Mouse (Mus musculus) heart, postnatal 25 days (tissue): ENCODE data around the gene Adk. TPM values are rescaled to one million over a fixed set of nuclear protein-coding genes. Genes with fewer than 3 reads are reported as not detected.
"Not testable (repeated sequence)": the region's sequence is repeated elsewhere in the genome, so short reads cannot be mapped to it uniquely, and the experiment has no call there.

Experiments used
- DNase-seq: peaks from one replicate; pipeline ENCODE4 v3.0.0; 2022; ENCODE audit warnings: low spot score
- intact Hi-C: fragments of 180-260 bp; cut with DNase I; formaldehyde crosslinking; loops from one replicate; pipeline ENCODE4 v1.15.1; 2025
- total RNA-seq, 2 experiments: library from RNA; stranded (reverse); gene quantifications; 2 replicates each; pipeline ENCODE4 v1.2.3; 2021

Adk gene
- total RNA-seq, 2 experiments from 2014 or later, result 236 to 274 TPM

- intact Hi-C loops, result no loop called here
- no peak for DNase-seq
Measured at GRCm38 (mm10) chr14:21090930-21091486, 38.6 kb downstream of the Adk start.

- intact Hi-C loops, DNase-seq: not testable (repeated sequence)
Measured at GRCm38 (mm10) chr14:21094161-21094560, 41.8 kb downstream of the Adk start.

- intact Hi-C loops, result no loop called here
Measured at GRCm38 (mm10) chr14:21096279-21096678, 43.9 kb downstream of the Adk start.

GRCm38 (mm10) chr14:21096689-21097088, 44.3 kb downstream of the Adk start:
- no peak for DNase-seq
- intact Hi-C loops, result no loop called here

More at GRCm38 (mm10) chr14:21096279-21096678, 43.9 kb downstream of the Adk start:
- DNase-seq, result no peak

- DNase-seq, result no peak
- intact Hi-C loops, result no loop called here
Measured at GRCm38 (mm10) chr14:21099371-21099770, 47.0 kb downstream of the Adk start.

- intact Hi-C loops, result no loop called here
Measured at GRCm38 (mm10) chr14:21100876-21101275, 48.5 kb downstream of the Adk start.

GRCm38 (mm10) chr14:21101562-21101961, 49.2 kb downstream of the Adk start:
- peak; percentile 22 for DNase-seq
- intact Hi-C loops, result no loop called here

More at GRCm38 (mm10) chr14:21100876-21101275, 48.5 kb downstream of the Adk start:
- no peak for DNase-seq

GRCm38 (mm10) chr14:21102666-21103203, 50.4 kb downstream of the Adk start:
- DNase-seq, result no peak
- intact Hi-C loops, result no loop called here

GRCm38 (mm10) chr14:21105049-21105448, 52.7 kb downstream of the Adk start:
- intact Hi-C loops, result no loop called here
- no peak for DNase-seq

- DNase-seq, result no peak
- intact Hi-C loops, result no loop called here
Measured at GRCm38 (mm10) chr14:21106582-21106981, 54.2 kb downstream of the Adk start.

GRCm38 (mm10) chr14:21107551-21107950, 55.2 kb downstream of the Adk start:
- no peak for DNase-seq
- intact Hi-C loops, result no loop called here

GRCm38 (mm10) chr14:21110492-21110891, 58.1 kb downstream of the Adk start:
- intact Hi-C loops, result loop anchor here (10.0 kb wide), 2 partner anchors 186 to 306 kb away; partner anchors contain the start of gene Vcl
- DNase-seq, result no peak

GRCm38 (mm10) chr14:21111500-21111899, 59.1 kb downstream of the Adk start:
- intact Hi-C loops, result loop anchor here (10.0 kb wide), 2 partner anchors 187 to 307 kb away; partner anchors contain the start of gene Vcl

GRCm38 (mm10) chr14:21112174-21112573, 59.8 kb downstream of the Adk start:
- intact Hi-C loops, result loop anchor here (10.0 kb wide), 2 partner anchors 187 to 307 kb away; partner anchors contain the start of gene Vcl
- DNase-seq, result no peak

More at GRCm38 (mm10) chr14:21111500-21111899, 59.1 kb downstream of the Adk start:
- DNase-seq, result no peak

GRCm38 (mm10) chr14:21112742-21113141, 60.4 kb downstream of the Adk start:
- intact Hi-C loops, result loop anchor here (10.0 kb wide), 2 partner anchors 188 to 308 kb away; partner anchors contain the start of gene Vcl
- DNase-seq, result no peak

- intact Hi-C loops, result loop anchor here (10.0 kb wide), 2 partner anchors 190 to 310 kb away; partner anchors contain the start of gene Vcl
Measured at GRCm38 (mm10) chr14:21114339-21114738, 62.0 kb downstream of the Adk start.

GRCm38 (mm10) chr14:21115318-21115717, 62.9 kb downstream of the Adk start:
- no peak for DNase-seq
- intact Hi-C loops, result loop anchor here (10.0 kb wide), 2 partner anchors 191 to 311 kb away; partner anchors contain the start of gene Vcl

More at GRCm38 (mm10) chr14:21114339-21114738, 62.0 kb downstream of the Adk start:
- no peak for DNase-seq

GRCm38 (mm10) chr14:21115888-21116460, 63.6 kb downstream of the Adk start:
- no peak for DNase-seq
- intact Hi-C loops, result loop anchor here (10.0 kb wide), 2 partner anchors 191 to 311 kb away; partner anchors contain the start of gene Vcl

GRCm38 (mm10) chr14:21118095-21118494, 65.7 kb downstream of the Adk start:
- intact Hi-C loops, result loop anchor here (10.0 kb wide), 2 partner anchors 193 to 313 kb away; partner anchors contain the start of gene Vcl
- no peak for DNase-seq

GRCm38 (mm10) chr14:21119653-21120313, 67.4 kb downstream of the Adk start:
- intact Hi-C loops, result loop anchor here (2.0 to 10.0 kb wide), 3 partner anchors 195 to 621 kb away; partner anchors contain the start of gene Vcl
- no peak for DNase-seq
